Mouse (Mus musculus) thymus, adult 2 months (tissue): ENCODE results near the gene Ace. TPM values are rescaled to one million over a fixed set of nuclear protein-coding genes. Genes with fewer than 3 reads are reported as not detected.

Source experiments
- DNase-seq: peaks from one replicate; pipeline ENCODE4 v3.0.0; 2021
- H3K27ac ChIP-seq: fragments of 200-500 bp; 2 replicates; pipeline ENCODE4 v1.5.1; 2012; ENCODE audit warnings: low read length, control low read depth; ENCODE audit not compliant: control insufficient read depth, insufficient read depth
- H3K27me3 ChIP-seq: fragments of 200-500 bp; 2 replicates; pipeline ENCODE4 v1.6.1; 2012; ENCODE audit warnings: mild to moderate bottlenecking, low read length, moderate library complexity, mixed read lengths; ENCODE audit not compliant: control insufficient read depth, insufficient read depth
- H3K36me3 ChIP-seq: fragments of 200-500 bp; 2 replicates; pipeline ENCODE4 v1.6.1; 2012; ENCODE audit warnings: mild to moderate bottlenecking, low read length, moderate library complexity; ENCODE audit not compliant: control insufficient read depth, insufficient read depth
- H3K4me1 ChIP-seq: fragments of 200-500 bp; replicated peaks from 2 replicates; pipeline ENCODE4 v1.6.1; 2012; ENCODE audit warnings: low read length; ENCODE audit not compliant: control insufficient read depth, insufficient read depth
- H3K4me3 ChIP-seq: fragments of 200-500 bp; 2 replicates; pipeline ENCODE4 v1.5.1; 2012; ENCODE audit warnings: mild to moderate bottlenecking, low read length, control low read depth, moderate library complexity; ENCODE audit not compliant: control insufficient read depth, insufficient read depth
- CTCF ChIP-seq: fragments of 200-500 bp; IDR thresholded peaks from 2 replicates; pipeline ENCODE4 v1.5.1; 2012; ENCODE audit warnings: mild to moderate bottlenecking, control low read depth, low read length, moderate library complexity, borderline replicate concordance; ENCODE audit not compliant: control insufficient read depth, poor library complexity, insufficient read depth; ENCODE audit errors: extremely low read depth
- POLR2A ChIP-seq: fragments of 200-500 bp; IDR thresholded peaks from 2 replicates; pipeline ENCODE4 v1.6.1; 2012; ENCODE audit warnings: mild to moderate bottlenecking, low read length, control low read depth, moderate library complexity; ENCODE audit not compliant: control insufficient read depth, poor library complexity, insufficient read depth; ENCODE audit errors: extremely low read depth
- WGBS: fragments of 180-500 bp; shearing (Covaris S2); methylation state at CpG from one replicate; pipeline ENCODE4 v1.1.7; 2018; 5-methylcytosine and 5-hydroxymethylcytosine counted together
- polyA plus RNA-seq: library from polyadenylated mRNA; depleted of rRNA; stranded (reverse); fragments of >200 nt; gene quantifications from 2 replicates; pipeline ENCODE4 v1.2.3, GENCODE M21; 2012

Ace gene
- polyA plus RNA-seq, 1 experiment: 10.2 TPM

GRCm38 (mm10) chr11:105928171-105928570, 39.6 kb upstream of the Ace start:
- H3K27ac ChIP-seq: no peak overlapping the region
- no peak for DNase-seq
- H3K4me1 ChIP-seq: no peaks in the 10 kb centered on the region
- no peaks in the 10 kb centered on the region for H3K36me3 ChIP-seq
- H3K27me3 ChIP-seq: no peaks in the 10 kb centered on the region
- 90% methylated on average over 5 of the region's 5 CpGs for WGBS
- no peak overlapping the region for H3K4me3 ChIP-seq
- TF ChIP-seq CTCF: no peak
- no peak for TF ChIP-seq POLR2A

GRCm38 (mm10) chr11:105931380-105931779, 36.4 kb upstream of the Ace start:
- no peak overlapping the region for H3K27ac ChIP-seq
- no peaks in the 10 kb centered on the region; the same call in 1 of the 2 replicates for H3K4me1 ChIP-seq
- 96% methylated on average over 3 of the region's 3 CpGs for WGBS
- DNase-seq: no peak
- no peak overlapping the region for H3K4me3 ChIP-seq
- TF ChIP-seq POLR2A (no peak), CTCF (no peak)
- H3K36me3 ChIP-seq: no peaks in the 10 kb centered on the region
- no peaks in the 10 kb centered on the region for H3K27me3 ChIP-seq

DNA sequence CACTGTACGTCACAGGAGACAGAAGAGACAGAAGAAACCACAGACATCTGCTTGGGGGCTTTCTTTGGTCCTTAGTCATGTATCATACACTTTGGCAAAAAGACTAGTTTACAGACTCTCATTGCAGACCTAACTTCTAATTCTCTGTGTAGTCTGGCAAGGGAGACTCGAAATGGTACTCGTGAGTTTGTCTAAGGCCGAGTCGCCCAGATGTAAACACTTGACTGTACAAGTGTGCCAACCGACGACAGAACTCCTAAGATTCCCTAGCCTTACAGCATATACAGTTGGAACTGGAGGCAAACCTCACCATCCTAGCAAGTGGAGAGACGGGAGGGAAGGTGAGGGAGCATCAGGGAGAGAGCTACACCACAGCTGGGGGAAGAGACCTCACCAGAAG, 34.0 kb upstream of the Ace start:
- no peaks in the 10 kb centered on the region for H3K36me3 ChIP-seq
- H3K4me3 ChIP-seq: no peak overlapping the region
- H3K27ac ChIP-seq: no peak overlapping the region
- no peaks in the 10 kb centered on the region; the same call in 1 of the 2 replicates for H3K4me1 ChIP-seq
- no peak for TF ChIP-seq POLR2A
- no peak for TF ChIP-seq CTCF
- WGBS: 92% methylated on average over 8 of the region's 8 CpGs
- no peaks in the 10 kb centered on the region for H3K27me3 ChIP-seq
- DNase-seq: no peak

- no peaks in the 10 kb centered on the region for H3K27me3 ChIP-seq
- WGBS: 84% methylated on average over 5 of the region's 5 CpGs
- H3K4me1 ChIP-seq: no peaks in the 10 kb centered on the region; the same call in 1 of the 2 replicates
- DNase-seq: no peak
- H3K36me3 ChIP-seq: no peaks in the 10 kb centered on the region
- H3K27ac ChIP-seq: no peak overlapping the region
- no peak overlapping the region for H3K4me3 ChIP-seq
- TF ChIP-seq CTCF: no peak
- no peak for TF ChIP-seq POLR2A
These were observed 33.4 kb upstream of the Ace start for GRCm38 (mm10) chr11:105934303-105934711.

DNA sequence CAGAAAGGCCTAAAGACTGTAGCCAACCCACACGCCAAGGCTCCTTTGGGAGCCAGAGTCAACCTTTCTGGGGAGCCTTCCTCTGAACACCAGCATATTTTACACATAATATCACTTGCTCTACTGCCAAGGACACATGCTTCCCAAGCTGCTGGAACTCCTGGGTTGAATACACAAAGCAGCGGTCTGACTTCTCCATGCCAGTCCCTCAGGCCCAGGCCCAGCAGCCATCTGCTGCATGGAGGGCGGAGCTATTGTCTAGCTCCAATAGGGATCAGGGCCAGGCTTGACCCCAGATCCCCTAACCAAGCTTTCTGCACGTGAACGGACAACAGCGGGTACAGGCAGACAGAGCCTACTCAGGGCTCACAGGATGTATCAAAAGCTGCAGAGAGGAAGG, 32.9 kb upstream of the Ace start:
- DNase-seq: no peak
- no peaks in the 10 kb centered on the region; the same call in 1 of the 2 replicates for H3K4me1 ChIP-seq
- no peak overlapping the region for H3K27ac ChIP-seq
- no peak overlapping the region for H3K4me3 ChIP-seq
- H3K27me3 ChIP-seq: no peaks in the 10 kb centered on the region
- H3K36me3 ChIP-seq: no peaks in the 10 kb centered on the region
- WGBS: 92% methylated on average over 6 of the region's 6 CpGs
- TF ChIP-seq CTCF (no peak), POLR2A (no peak)

GRCm38 (mm10) chr11:105935496-105935895, 32.2 kb upstream of the Ace start:
- Histone ChIP-seq H3K27ac (no peak overlapping the region), H3K27me3 (no peaks in the 10 kb centered on the region), H3K4me3 (no peak overlapping the region), H3K36me3 (no peaks in the 10 kb centered on the region), H3K4me1 (no peaks in the 10 kb centered on the region; the same call in 1 of the 2 replicates)
- 83% methylated on average over 8 of the region's 8 CpGs for WGBS
- TF ChIP-seq CTCF (no peak), POLR2A (no peak)
- DNase-seq: no peak

DNA sequence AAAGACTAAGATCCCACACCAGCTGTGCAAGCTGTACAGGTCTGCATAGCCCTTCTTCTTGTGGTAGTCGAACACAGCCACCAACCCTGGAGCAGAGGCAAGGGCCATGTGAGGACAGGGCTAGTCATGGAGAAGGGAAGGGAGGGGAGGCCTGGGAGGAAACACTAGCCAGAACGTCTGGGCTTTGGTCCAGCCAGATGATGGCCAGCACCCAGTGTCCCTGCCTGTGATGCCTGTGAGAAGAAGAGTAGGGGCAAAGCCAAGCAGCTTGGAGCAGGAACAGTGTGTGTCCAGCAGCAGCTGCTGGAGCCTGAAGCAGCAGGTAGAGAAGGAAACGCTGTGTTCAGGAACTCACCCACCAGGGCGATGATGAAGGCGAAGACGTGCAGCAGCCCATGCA, 31.5 kb upstream of the Ace start:
- Histone ChIP-seq H3K27ac (no peak overlapping the region), H3K4me1 (no peaks in the 10 kb centered on the region; the same call in 1 of the 2 replicates), H3K27me3 (no peaks in the 10 kb centered on the region), H3K4me3 (no peak overlapping the region), H3K36me3 (no peaks in the 10 kb centered on the region)
- TF ChIP-seq POLR2A (no peak), CTCF (no peak)
- 91% methylated on average over 6 of the region's 6 CpGs for WGBS
- no peak for DNase-seq
